Mouse (Mus musculus): ENCODE data around the gene Sp2. TPM values are rescaled to one million over a fixed set of nuclear protein-coding genes. Genes with fewer than 3 reads are reported as not detected.
A peak's percentile ranks its signal among the peaks of the same experiment; 100 is the strongest.

Sp2 gene
- polyA plus RNA-seq, 1 experiment from 2014 or later = 13.0 TPM

DNA sequence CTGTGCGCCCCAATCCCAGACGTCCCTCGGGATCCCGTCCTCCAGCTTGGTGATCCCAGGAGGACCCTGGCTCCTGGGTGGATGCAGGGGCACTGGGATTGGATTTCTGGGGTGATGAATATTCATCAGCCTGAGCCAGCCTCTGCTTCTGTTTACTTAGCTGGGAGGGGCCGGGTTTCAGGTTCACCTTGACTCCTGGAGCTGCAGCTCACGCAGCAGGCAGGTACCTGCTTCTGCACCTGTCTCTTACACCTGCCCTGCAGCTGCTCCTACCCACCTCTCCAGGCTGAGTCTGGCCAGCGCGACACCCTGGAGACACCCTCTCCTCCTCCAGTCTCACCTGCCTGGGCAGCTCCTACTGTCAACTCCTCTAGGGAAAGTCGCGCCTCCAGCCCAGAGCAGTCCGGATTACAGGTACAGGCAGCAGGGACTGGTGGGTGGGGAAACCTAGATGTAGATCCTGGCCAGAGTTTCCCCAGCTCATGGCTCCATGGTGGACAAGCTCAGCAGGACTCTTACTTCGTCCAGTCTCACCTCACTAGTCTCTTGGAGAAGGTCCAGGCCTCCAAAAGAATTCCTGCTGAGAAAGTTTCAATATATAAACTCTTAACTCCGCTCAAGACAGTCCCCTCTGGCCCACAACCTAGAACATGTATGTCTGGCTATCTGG is 53.5 kb downstream of the Sp2 start:
- peak; percentile 58 for ATAC-seq
- TF ChIP-seq CTCF (IDR thresholded peaks at IDR 0.05) = no peak
- POLR2A ChIA-PET = interaction anchor here (0.7 to 1.6 kb wide), 2 partner anchors 11 to 68 kb away, joined by 3 to 4 read pairs; no protein-coding TSS in a partner anchor
- no peak for DNase-seq (ENCODE audit: low read depth, low spot score)
- CTCF ChIA-PET = interaction anchor here (0.8 to 2.0 kb wide), 7 partner anchors 9 to 92 kb away, joined by 3 to 6 read pairs (median 3); no protein-coding TSS in a partner anchor
- H3K27me3 ChIP-seq = no peaks in the 10 kb centered on the region
- in situ Hi-C loops (cut with MboI; ENCODE audit: low pct_unique_long_range_greater_than_20kb) = loop anchor here (5.0 kb wide), 1 partner anchor 98 kb away; the partner anchor contains the start of gene Scrn2

DNA sequence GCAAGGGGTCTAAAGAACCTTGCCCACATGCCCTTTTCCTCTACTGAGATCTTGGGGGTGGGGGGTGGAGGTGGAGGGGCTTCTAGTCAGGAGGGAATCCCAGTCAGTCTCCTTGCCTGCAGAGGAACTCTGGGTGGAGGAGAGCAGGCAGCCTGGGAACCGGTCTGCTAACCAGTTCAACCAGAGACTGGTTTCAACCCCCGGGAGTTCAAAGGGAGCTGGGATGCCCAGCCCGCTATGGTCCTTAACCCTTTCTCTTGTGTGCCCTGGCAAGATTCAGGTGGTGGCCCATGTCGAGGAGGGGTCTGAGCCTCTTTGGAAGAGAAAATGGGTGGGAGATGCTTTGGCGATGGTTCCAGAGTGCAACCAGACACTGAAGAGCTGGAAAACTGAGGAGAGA is 54.1 kb downstream of the Sp2 start:
- ChIA-PET POLR2A (interaction anchor here (0.7 kb wide), 1 partner anchor 69 kb away, joined by 3 read pairs; no protein-coding TSS in a partner anchor), CTCF (interaction anchor here (0.8 to 2.0 kb wide), 5 partner anchors 8 to 93 kb away, joined by 3 to 6 read pairs (median 3); no protein-coding TSS in a partner anchor)
- in situ Hi-C loops (cut with MboI; ENCODE audit: low pct_unique_long_range_greater_than_20kb) = loop anchor here (5.0 kb wide), 1 partner anchor 99 kb away; the partner anchor contains the start of gene Scrn2
- no peaks in the 10 kb centered on the region for H3K27me3 ChIP-seq
- no peak for TF ChIP-seq CTCF (IDR thresholded peaks at IDR 0.05)
- ATAC-seq (no peak), DNase-seq (ENCODE audit: low read depth, low spot score) (no peak)

DNA sequence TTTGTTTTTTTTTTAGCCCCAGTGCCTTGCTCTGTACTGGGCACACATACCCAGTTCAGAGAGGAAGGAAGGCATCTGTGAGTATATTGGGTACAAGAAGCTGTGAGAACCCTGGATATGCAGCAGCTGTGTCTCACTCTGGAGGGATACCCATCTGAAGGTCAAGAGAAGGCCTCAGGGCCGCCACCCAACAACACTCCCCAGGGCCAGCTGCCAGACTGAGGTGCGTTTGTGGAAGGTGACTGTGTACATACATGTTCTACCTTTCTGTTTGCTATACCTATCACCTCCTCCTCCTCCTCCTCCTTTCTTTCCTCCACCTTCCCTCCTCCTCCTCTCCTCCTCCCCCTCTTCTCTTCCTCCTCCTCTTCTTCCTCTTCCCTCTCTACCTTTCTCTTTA is 54.7 kb downstream of the Sp2 start, which contains the start of gene Prr15l:
TSS of gene Prr15l (plus strand) at position 17 of the 400 bp plus-strand sequence.
- ChIA-PET CTCF (interaction anchor here (1.6 to 2.0 kb wide), 2 partner anchors 9 to 64 kb away, joined by 3 to 6 read pairs; no protein-coding TSS in a partner anchor), POLR2A (interaction anchor here (1.2 kb wide), 1 partner anchor 32 kb away, joined by 3 read pairs; no protein-coding TSS in a partner anchor)
- no peaks in the 10 kb centered on the region for H3K27me3 ChIP-seq
- in situ Hi-C loops (cut with MboI; ENCODE audit: low pct_unique_long_range_greater_than_20kb) = loop anchor here (5.0 kb wide), 1 partner anchor 99 kb away; the partner anchor contains the start of gene Scrn2
- DNase-seq (ENCODE audit: low read depth, low spot score) = no peak
- no peak for ATAC-seq
- no peak for TF ChIP-seq CTCF (IDR thresholded peaks at IDR 0.05)

DNA sequence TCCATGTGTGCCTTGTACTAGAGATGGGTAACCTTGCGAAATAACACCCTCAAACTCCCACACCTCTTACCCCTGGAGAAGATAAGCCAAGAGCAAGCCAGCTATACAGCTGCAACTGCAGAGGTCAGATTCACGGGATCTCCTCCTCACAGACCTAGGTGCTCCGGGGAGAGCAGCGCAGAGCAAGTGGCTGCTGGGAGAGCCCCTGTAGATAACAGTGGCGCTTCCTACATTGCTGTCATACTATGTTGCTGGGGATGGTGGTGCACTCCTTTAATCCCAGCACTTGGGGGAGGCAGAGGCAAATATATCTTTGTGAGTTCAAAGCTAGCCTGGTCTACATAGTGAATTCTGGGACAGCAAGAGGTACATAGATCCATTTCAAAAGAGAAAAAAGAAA is 56.2 kb downstream of the Sp2 start:
- POLR2A ChIA-PET = no interaction called here
- CTCF ChIA-PET = interaction anchor here (1.5 to 1.6 kb wide), 2 partner anchors 11 to 37 kb away, joined by 4 to 6 read pairs; no protein-coding TSS in a partner anchor
- in situ Hi-C loops (cut with MboI; ENCODE audit: low pct_unique_long_range_greater_than_20kb) = loop anchor here (5.0 kb wide), 1 partner anchor 101 kb away; the partner anchor contains the start of gene Scrn2
- ATAC-seq (no peak), DNase-seq (ENCODE audit: low read depth, low spot score) (no peak)
- no peak for TF ChIP-seq CTCF (IDR thresholded peaks at IDR 0.05)
- no peaks in the 10 kb centered on the region for H3K27me3 ChIP-seq

DNA sequence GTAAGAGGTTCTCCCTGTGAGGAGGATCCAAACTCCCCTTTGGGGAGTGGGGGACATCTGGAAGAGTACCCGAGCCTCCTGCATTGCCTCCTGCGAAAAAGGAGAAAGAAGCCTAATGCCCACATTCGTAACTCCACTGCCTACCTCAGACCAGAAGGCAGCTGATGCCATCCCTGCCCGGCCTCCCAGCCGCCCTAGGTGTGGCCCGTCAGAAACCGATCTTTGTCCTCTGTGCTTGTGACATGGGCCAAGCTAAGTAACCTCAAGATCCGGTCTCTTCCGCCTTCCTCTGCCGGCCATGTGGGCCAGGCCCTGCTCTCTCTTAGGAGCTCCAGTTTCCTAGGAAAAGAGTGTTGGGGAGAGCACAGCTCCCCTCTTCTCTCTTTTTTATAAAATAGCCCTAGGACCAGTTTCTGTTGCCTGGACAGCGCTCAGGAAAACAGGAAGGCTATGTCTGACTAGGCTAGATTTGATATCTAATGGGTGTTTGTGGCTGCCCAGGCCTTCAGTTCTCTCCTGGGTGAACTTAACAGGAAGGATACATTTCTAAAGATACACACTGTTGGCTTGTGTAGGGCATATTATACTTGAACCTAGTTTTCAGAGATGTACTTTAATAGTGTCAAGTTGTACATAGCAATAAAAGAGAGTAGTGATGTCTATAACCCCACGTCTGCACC is 57.1 kb downstream of the Sp2 start:
- no peaks in the 10 kb centered on the region for H3K27me3 ChIP-seq
- ChIA-PET CTCF (interaction anchor here (1.5 kb wide), 1 partner anchor 38 kb away, joined by 4 read pairs; no protein-coding TSS in a partner anchor), POLR2A (interaction anchor here (0.6 kb wide), 1 partner anchor 82 kb away, joined by 3 read pairs; no protein-coding TSS in a partner anchor)
- ATAC-seq (no peak), DNase-seq (ENCODE audit: low read depth, low spot score) (no peak)
- no peak for TF ChIP-seq CTCF (IDR thresholded peaks at IDR 0.05)
- in situ Hi-C loops (cut with MboI; ENCODE audit: low pct_unique_long_range_greater_than_20kb) = loop anchor here (5.0 kb wide), 1 partner anchor 102 kb away; the partner anchor contains the start of gene Scrn2

DNA sequence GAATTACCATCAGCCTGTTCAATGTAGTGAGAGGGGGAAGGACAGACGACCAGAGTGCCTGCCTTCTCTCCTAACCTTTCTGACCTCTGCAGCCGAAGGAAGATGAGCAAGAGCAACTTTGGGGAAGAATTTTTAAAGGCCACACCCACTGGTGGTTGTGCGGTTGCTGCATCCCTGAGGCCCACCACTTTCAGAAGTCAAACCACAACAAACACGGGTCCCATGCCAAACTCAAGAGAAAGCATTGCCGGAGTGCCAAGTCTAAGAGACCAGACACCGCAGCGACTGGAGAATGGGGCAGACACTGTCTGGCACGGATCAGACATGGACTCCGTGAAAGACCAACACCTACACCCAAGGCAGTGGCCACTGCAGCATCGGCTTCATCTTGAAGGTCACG is 57.9 kb downstream of the Sp2 start:
- ATAC-seq = no peak
- CTCF ChIA-PET = no interaction called here

DNA sequence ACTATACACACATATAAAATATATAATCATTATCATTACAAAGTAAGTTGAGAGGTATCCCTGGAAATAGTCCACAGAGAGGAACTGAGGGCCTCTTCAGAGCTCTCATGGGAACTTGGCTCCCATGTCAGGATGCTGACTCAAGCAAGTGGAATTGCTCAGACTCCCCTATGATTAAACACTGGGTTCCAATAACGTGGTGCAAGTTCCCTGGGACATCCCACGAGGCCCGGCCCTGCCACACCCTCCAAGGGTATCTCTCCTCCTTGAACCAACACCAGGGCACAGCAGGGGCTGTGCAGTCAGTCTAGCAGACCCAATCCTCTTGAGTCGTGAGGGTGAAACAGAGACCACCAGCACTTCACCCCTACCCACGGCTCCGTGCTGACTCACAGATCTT is 63.8 kb downstream of the Sp2 start:
- H3K27me3 ChIP-seq = no peaks in the 10 kb centered on the region
- in situ Hi-C loops (cut with MboI; ENCODE audit: low pct_unique_long_range_greater_than_20kb) = loop anchor here (5.0 kb wide), 1 partner anchor 43 kb away; no protein-coding TSS in a partner anchor
- CTCF ChIA-PET = interaction anchor here (0.8 to 3.8 kb wide), 5 partner anchors 10 to 110 kb away, joined by 3 to 16 read pairs (median 13); partner anchors contain the start of gene Scrn2
- POLR2A ChIA-PET = interaction anchor here (1.2 to 2.2 kb wide), 3 partner anchors 11 to 54 kb away, joined by 3 to 6 read pairs (median 4); no protein-coding TSS in a partner anchor
- ATAC-seq (peak; percentile 41), DNase-seq (ENCODE audit: low read depth, low spot score) (no peak)
- TF ChIP-seq CTCF (IDR thresholded peaks at IDR 0.05) = no peak

More for the DNA sequence above, 57.9 kb downstream of the Sp2 start:
- no peak for TF ChIP-seq CTCF (IDR thresholded peaks at IDR 0.05)
- no peak for DNase-seq (ENCODE audit: low read depth, low spot score)
- in situ Hi-C loops (cut with MboI; ENCODE audit: low pct_unique_long_range_greater_than_20kb) = loop anchor here (5.0 kb wide), 1 partner anchor 102 kb away; the partner anchor contains the start of gene Scrn2
- no peaks in the 10 kb centered on the region for H3K27me3 ChIP-seq
- POLR2A ChIA-PET = no interaction called here

DNA sequence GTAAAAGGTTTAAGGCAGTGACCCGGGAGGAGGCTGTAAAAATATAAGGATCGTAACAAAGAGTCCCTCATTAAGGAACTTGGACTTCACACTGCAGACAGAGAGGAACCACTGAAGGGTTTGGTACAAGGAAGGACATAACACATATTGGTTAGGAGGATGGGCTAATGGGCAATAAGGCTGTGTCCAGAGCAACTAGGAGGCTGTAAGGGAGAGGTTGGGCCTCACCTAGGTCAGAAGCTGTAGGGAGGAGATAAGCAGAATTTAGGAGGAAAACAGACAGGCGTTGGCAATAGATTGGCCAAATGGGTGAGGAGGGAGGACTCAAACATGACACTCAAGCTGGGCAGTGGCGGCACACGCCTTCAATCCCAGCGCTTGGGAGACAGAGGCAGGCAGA is 65.3 kb downstream of the Sp2 start:
- ATAC-seq (no peak), DNase-seq (ENCODE audit: low read depth, low spot score) (no peak)
- no peaks in the 10 kb centered on the region for H3K27me3 ChIP-seq
- TF ChIP-seq CTCF (IDR thresholded peaks at IDR 0.05) = no peak
- in situ Hi-C loops (cut with MboI; ENCODE audit: low pct_unique_long_range_greater_than_20kb) = loop anchor here (5.0 kb wide), 1 partner anchor 45 kb away; no protein-coding TSS in a partner anchor
- ChIA-PET POLR2A (interaction anchor here (0.7 to 1.4 kb wide), 2 partner anchors 21 to 22 kb away, joined by 3 read pairs; no protein-coding TSS in a partner anchor), CTCF (interaction anchor here (0.8 to 3.8 kb wide), 5 partner anchors 15 to 46 kb away, joined by 3 to 17 read pairs (median 13); no protein-coding TSS in a partner anchor)

DNA sequence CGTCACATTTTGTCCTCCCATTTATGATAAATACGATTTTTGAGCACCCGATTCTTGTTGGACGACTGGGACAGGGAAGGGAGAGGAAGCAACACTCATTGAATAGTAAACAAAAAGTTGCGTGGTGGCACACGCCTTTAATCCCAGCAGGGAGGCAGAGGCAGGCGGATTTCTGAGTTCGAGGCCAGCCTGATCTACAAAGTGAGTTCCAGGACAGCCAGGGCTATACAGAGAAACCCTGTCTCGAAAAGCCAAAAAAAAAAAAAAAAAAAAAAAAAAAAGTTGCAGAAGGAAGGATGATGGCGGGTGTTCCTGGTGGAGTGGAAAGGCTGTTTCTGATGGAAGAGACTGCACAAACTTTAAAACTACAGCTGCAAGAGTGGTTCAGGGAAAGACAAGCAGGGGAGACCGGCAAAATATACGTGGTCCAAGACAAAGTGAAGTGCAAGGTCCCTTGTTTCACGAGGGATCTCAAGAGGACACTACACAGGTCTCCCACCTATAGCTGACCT is 65.8 kb downstream of the Sp2 start:
- no peak for TF ChIP-seq CTCF (IDR thresholded peaks at IDR 0.05)
- ATAC-seq = no peak
- DNase-seq (ENCODE audit: low read depth, low spot score) = no peak
- no peaks in the 10 kb centered on the region for H3K27me3 ChIP-seq
- ChIA-PET POLR2A (interaction anchor here (0.7 to 1.4 kb wide), 3 partner anchors 20 to 23 kb away, joined by 3 read pairs; no protein-coding TSS in a partner anchor), CTCF (interaction anchor here (0.7 to 3.8 kb wide), 6 partner anchors 17 to 61 kb away, joined by 3 to 17 read pairs (median 4); no protein-coding TSS in a partner anchor)
- in situ Hi-C loops (cut with MboI; ENCODE audit: low pct_unique_long_range_greater_than_20kb) = loop anchor here (5.0 kb wide), 1 partner anchor 45 kb away; no protein-coding TSS in a partner anchor

Measured in Patski (cell line).